ENCODE assay signal across 8 mouse cellular contexts in genomic region chr5:125177481-125178134, GRCm38 (mm10). TPM values are rescaled to one million over a fixed set of nuclear protein-coding genes. Genes with fewer than 3 reads are reported as not detected.
DNase-seq lines count a peak whose midpoint lies in the region; ATAC-seq and TF ChIP-seq lines count a peak whose summit lies in the region.

No protein-coding gene starts in this region.

- peak overlapping the region; percentile 93 for H3K9ac ChIP-seq in hindbrain, embryonic 16.5 days (ENCODE audit: low read depth, low read length)

- peak overlapping the region; percentile 93 for H3K27ac ChIP-seq in gastrocnemius, adult 2 months
- peak overlapping the region; percentile 89 for H3K27ac ChIP-seq in hindbrain, embryonic 16.5 days (ENCODE audit: low read depth, low read length)
- peak overlapping the region; percentile 43 for H3K27ac ChIP-seq in macrophage

- H3K9me3 ChIP-seq in hindbrain, embryonic 16.5 days (ENCODE audit: control insufficient read depth, low read length): no peaks in the 10 kb centered on the region

- peaks cover 53% of the 10 kb centered on the region for H3K4me1 ChIP-seq in hindbrain, embryonic 16.5 days (ENCODE audit: control insufficient read depth, insufficient read depth, low read depth, low read length)

- no peaks in the 10 kb centered on the region for H3K27me3 ChIP-seq in Patski
- H3K27me3 ChIP-seq in hindbrain, embryonic 16.5 days (replicated peaks; ENCODE audit: control insufficient read depth, insufficient read depth, low read length): no peaks in the 10 kb centered on the region

- no peak for DNase-seq in Patski (ENCODE audit: low read depth, low spot score)
- peak; percentile 79 to 82 for DNase-seq in cerebellum, postnatal 14 days
- peak; percentile 80 for DNase-seq in gastrocnemius, adult 2 months
- peak; percentile 60 to 86 for DNase-seq in left cerebral cortex, adult 8-10 months (ENCODE audit: low spot score in 2 of 2)
- peak; percentile 81 for DNase-seq in right cerebral cortex, postnatal 14 days

- H3K4me3 ChIP-seq in gastrocnemius, adult 2 months: peak overlapping the region; percentile 94
- peak overlapping the region; percentile 88 for H3K4me3 ChIP-seq in hindbrain, embryonic 16.5 days (ENCODE audit: low read length)
- peak overlapping the region; percentile 88 for H3K4me3 ChIP-seq in macrophage (ENCODE audit: inconsistent target)

- no peak for TF ChIP-seq CTCF in Patski (IDR thresholded peaks at IDR 0.05)
- peak; percentile 30; the same call in 1 of the 2 replicates for TF ChIP-seq CTCF in gastrocnemius, adult 2 months (IDR thresholded peaks at IDR 0.05)

- under 1% methylated on average over 42 of the region's 44 CpGs for WGBS in hindbrain, embryonic 16.5 days
- WGBS in macrophage (ENCODE audit: missing documents): 2% methylated on average over 42 of the region's 44 CpGs

- POLR2A ChIA-PET in Patski (lab: Charles Lee): interaction anchor here (1.1 to 1.6 kb wide), 2 partner anchors 91 to 106 kb away, joined by 3 to 5 read pairs; no protein-coding TSS in a partner anchor

- CTCF ChIA-PET in Patski (lab: Charles Lee): interaction anchor here (0.9 to 2.1 kb wide), 5 partner anchors 12 to 92 kb away, joined by 3 to 6 read pairs (median 3); no protein-coding TSS in a partner anchor

- peak overlapping the region; percentile 82 for H3K4me2 ChIP-seq in hindbrain, embryonic 16.5 days (ENCODE audit: low read length)

- in situ Hi-C loops in Patski (cut with MboI; ENCODE audit: low pct_unique_long_range_greater_than_20kb): loop anchor here (5.0 kb wide), 3 partner anchors 70 to 265 kb away; no protein-coding TSS in a partner anchor

- no peaks in the 10 kb centered on the region for H3K36me3 ChIP-seq in hindbrain, embryonic 16.5 days (ENCODE audit: control insufficient read depth, insufficient read depth, low read length)
- H3K36me3 ChIP-seq in macrophage (ENCODE audit: inconsistent target): no peaks in the 10 kb centered on the region

- intact Hi-C loops in gastrocnemius, adult 2 months (cut with DNase I): loop anchor here (2.0 kb wide), 1 partner anchor 37 kb away; no protein-coding TSS in a partner anchor

- H3K79me2 ChIP-seq in macrophage (ENCODE audit: inconsistent target): peaks cover 57% of the 10 kb centered on the region

- ATAC-seq in Patski: peak; percentile 8
- peak; percentile 31 for ATAC-seq in hindbrain, embryonic 16.5 days
- no peak for ATAC-seq in erythroid progenitor cell, adult 5-6 weeks (replicated peaks; ENCODE audit: low FRiP score, poor library complexity, severe bottlenecking)

RNA-seq across cellular contexts. Expression of gene Ncor2, which starts 1.4 kb away (rescaled TPM):
- polyA plus RNA-seq in Patski (2021) (98.6 TPM), macrophage (2018) (52.2 to 78.3 TPM (median 77.8 TPM) in 3 replicates)
- 100 to 1,000 TPM; 123 to 153 TPM for total RNA-seq in gastrocnemius, adult 2 months (2021)
- 23.3 and 26.2 TPM in 2 replicates for polyA plus RNA-seq in hindbrain, embryonic 16.5 days (2015; fragmentation: Nextera tagmentation; extraction: Ambion mirVana)
- total RNA-seq in left cerebral cortex, adult 8-10 months (2022): 100 to 1,000 TPM; 171 to 184 (median 179) TPM
- 100 to 1,000 TPM in 22 of 26 experiments, 10 to 100 TPM in 4; 46.8 to 281 (median 198) TPM for total RNA-seq in macrophage (2018; cell fraction: chromatin; rRNA removed)
- total RNA-seq in macrophage (2018; cell fraction: cytosol; rRNA removed): 100 to 1,000 TPM in 3 of 26 experiments, 10 to 100 TPM in 23; 45.2 to 112 (median 78.1) TPM
- total RNA-seq in macrophage (2018; cell fraction: nucleus; rRNA removed): 100 to 1,000 TPM in 18 of 26 experiments, 10 to 100 TPM in 8; 31.2 to 178 (median 123) TPM
- total RNA-seq in erythroid progenitor cell, adult 5-6 weeks (2015; ENCODE audit: low replicate concordance): 10.5 and 37.3 TPM in 2 replicates
- 0.91 and 2.6 TPM in 2 replicates for total RNA-seq in erythroid progenitor cell, adult 5-6 weeks (2017; ENCODE audit: low replicate concordance)

Comparison
In these comparisons a context has a peak if more than half of its experiments do, and no peak if none do; other contexts are left out.
1. H3K27ac ChIP-seq: peak in every context shown above with its lines; median percentile 93 in gastrocnemius, adult 2 months; 89 in hindbrain, embryonic 16.5 days; 43 in macrophage.